Comparison of ENCODE assay signal across 25 mouse cellular contexts in genomic region chr5:64144315-64144714, GRCm38 (mm10). TPM values are rescaled to one million over a fixed set of nuclear protein-coding genes. Genes with fewer than 3 reads are reported as not detected.
DNase-seq lines count a peak whose midpoint lies in the region; ATAC-seq and TF ChIP-seq lines count a peak whose summit lies in the region.
"Had no signal": no experiment of that assay in that cellular context is flagged by ENCODE, and none has a peak within 500 bp of the region (broad histone marks: within the 10 kb centered on the region; RNA-seq: fewer than 3 reads in every experiment).

No protein-coding gene starts in this region.

- H3K27ac ChIP-seq in embryonic facial prominence, embryonic 13.5 days, result no peak overlapping the region
- no peak overlapping the region for H3K27ac ChIP-seq in embryonic facial prominence, embryonic 10.5 days (replicated peaks)
- no peak overlapping the region for H3K27ac ChIP-seq in left cerebral cortex, adult 2 months
- H3K27ac ChIP-seq: forebrain, embryonic 10.5 days; hindbrain, postnatal 0 days; kidney, embryonic 15.5 days; limb, embryonic 10.5 days; liver, embryonic 15.5 days; macrophage; midbrain, embryonic 10.5 days; neural tube, embryonic 13.5 days had no signal

- H3K4me1 ChIP-seq in embryonic facial prominence, embryonic 13.5 days, result no peaks in the 10 kb centered on the region
- peaks cover 8% of the 10 kb centered on the region for H3K4me1 ChIP-seq in embryonic facial prominence, embryonic 10.5 days
- H3K4me1 ChIP-seq: kidney, embryonic 15.5 days; neural tube, embryonic 13.5 days had no signal

- no peak for TF ChIP-seq CTCF in left cerebral cortex, adult 2 months (IDR thresholded peaks at IDR 0.05)

- ATAC-seq in embryonic facial prominence, embryonic 13.5 days (ENCODE audit: insufficient number of reproducible peaks, insufficient read depth, low FRiP score, low TSS enrichment, low read depth), result peak; percentile 20; the same call in 1 of the 2 replicates
- ATAC-seq: forebrain, postnatal 0 days; hindbrain, postnatal 0 days; midbrain, embryonic 16.5 days had no signal

- no peak overlapping the region for H3K9ac ChIP-seq in embryonic facial prominence, embryonic 13.5 days
- H3K9ac ChIP-seq: forebrain, postnatal 0 days; kidney, embryonic 15.5 days; liver, embryonic 15.5 days; neural tube, embryonic 13.5 days had no signal

- H3K4me3 ChIP-seq in embryonic facial prominence, embryonic 13.5 days, result no peak overlapping the region
- no peak overlapping the region for H3K4me3 ChIP-seq in embryonic facial prominence, embryonic 10.5 days
- no peak overlapping the region for H3K4me3 ChIP-seq in left cerebral cortex, adult 2 months
- H3K4me3 ChIP-seq: forebrain, embryonic 10.5 days; kidney, embryonic 15.5 days; limb, embryonic 10.5 days; liver, embryonic 15.5 days; midbrain, embryonic 10.5 days; myocyte; neural tube, embryonic 13.5 days had no signal

- intact Hi-C loops in left cerebral cortex, postnatal 4 days (cut with DNase I), result no loop called here
- intact Hi-C loops in left cerebral cortex, adult 2 months (cut with DNase I), result no loop called here

- no peaks in the 10 kb centered on the region for H3K9me3 ChIP-seq in embryonic facial prominence, embryonic 13.5 days
- no peaks in the 10 kb centered on the region for H3K9me3 ChIP-seq in embryonic facial prominence, embryonic 10.5 days
- H3K9me3 ChIP-seq: forebrain, embryonic 10.5 days; kidney, embryonic 15.5 days; limb, embryonic 10.5 days; liver, embryonic 15.5 days; midbrain, embryonic 10.5 days; neural tube, embryonic 13.5 days had no signal

- H3K36me3 ChIP-seq in embryonic facial prominence, embryonic 13.5 days, result no peaks in the 10 kb centered on the region
- no peaks in the 10 kb centered on the region for H3K36me3 ChIP-seq in embryonic facial prominence, embryonic 10.5 days (replicated peaks)
- H3K36me3 ChIP-seq: forebrain, embryonic 10.5 days; kidney, embryonic 15.5 days; limb, embryonic 10.5 days; liver, embryonic 15.5 days; midbrain, embryonic 10.5 days; neural tube, embryonic 13.5 days had no signal

- no peak overlapping the region for H3K4me2 ChIP-seq in embryonic facial prominence, embryonic 13.5 days
- H3K4me2 ChIP-seq: kidney, embryonic 15.5 days; liver, embryonic 15.5 days; neural tube, embryonic 13.5 days had no signal

- H3K27me3 ChIP-seq in embryonic facial prominence, embryonic 13.5 days, result no peaks in the 10 kb centered on the region
- H3K27me3 ChIP-seq in embryonic facial prominence, embryonic 10.5 days (replicated peaks; ENCODE audit: low read depth, poor library complexity, severe bottlenecking), result no peaks in the 10 kb centered on the region
- H3K27me3 ChIP-seq: kidney, embryonic 15.5 days; liver, embryonic 15.5 days; neural tube, embryonic 13.5 days had no signal

- 69% methylated on average over 5 of the region's 5 CpGs for WGBS in embryonic facial prominence, embryonic 13.5 days
- WGBS in embryonic facial prominence, embryonic 10.5 days, result 82% methylated on average over 5 of the region's 5 CpGs

- no peak for DNase-seq in embryonic facial prominence, embryonic 10.5 days (ENCODE audit: low spot score)
- peak; percentile 56 for DNase-seq in left cerebral cortex, postnatal 4 days
- no peak for DNase-seq in left cerebral cortex, adult 2 months (ENCODE audit: extremely low spot score in 1 of 2, low spot score in 2 of 2)
- peak; percentile 90 to 92 for DNase-seq in cerebellum, postnatal 14 days
- DNase-seq in right cerebral cortex, adult 2 months (ENCODE audit: low spot score in 2 of 2), result no peak
- DNase-seq in kidney, postnatal 36 days, result no peak
- DNase-seq: adrenal gland, postnatal 14 days; forebrain, postnatal 0 days; kidney, adult 11 months; layer of hippocampus, adult 9-11 months; liver; right cerebral cortex, adult 18-20 months; thymus, adult 18-20 months; thymus, postnatal 36 days had no signal

RNA-seq across cellular contexts. Expression of gene Tbc1d1, which starts 11.8 kb away (rescaled TPM):
- 21.6 and 22.7 TPM in 2 replicates for polyA plus RNA-seq in embryonic facial prominence, embryonic 13.5 days (2015; fragmentation: Nextera tagmentation; extraction: Ambion mirVana)
- 32.9 TPM in 2 replicates for polyA plus RNA-seq in embryonic facial prominence, embryonic 10.5 days (2016; fragmentation: Nextera tagmentation; extraction: Ambion mirVana)
- total RNA-seq in left cerebral cortex, postnatal 4 days (2021), result 10 to 100 TPM; 12.9 to 14.3 TPM
- 10 to 100 TPM; 20.2 to 24.6 TPM for total RNA-seq in left cerebral cortex, adult 2 months (2021)

RNA-seq across cellular contexts. Expression of gene Pgm2, which starts 51.6 kb away (rescaled TPM):
- polyA plus RNA-seq in embryonic facial prominence, embryonic 13.5 days (2015; fragmentation: Nextera tagmentation; extraction: Ambion mirVana), result 32.0 and 35.7 TPM in 2 replicates
- 26.3 and 27.0 TPM in 2 replicates for polyA plus RNA-seq in embryonic facial prominence, embryonic 10.5 days (2016; fragmentation: Nextera tagmentation; extraction: Ambion mirVana)
- 10 to 100 TPM; 14.5 to 16.4 TPM for total RNA-seq in left cerebral cortex, postnatal 4 days (2021)
- total RNA-seq in left cerebral cortex, adult 2 months (2021), result 10 to 100 TPM in 1 of 2 experiments, 1 to 10 TPM in 1; 9.1 to 13.1 TPM

Comparison
In these comparisons a context has a peak if more than half of its experiments do, and no peak if none do; other contexts are left out.
1. DNase-seq: peak in left cerebral cortex, postnatal 4 days (single experiment) and cerebellum, postnatal 14 days (2 of 2); none in embryonic facial prominence, embryonic 10.5 days (single experiment), left cerebral cortex, adult 2 months (0 of 2), right cerebral cortex, adult 2 months (0 of 2) and kidney, postnatal 36 days (0 of 2).